Mouse (Mus musculus) naive thymus-derived CD4-positive, alpha-beta T cell, adult 2 months (primary cell): ENCODE results near the gene Frzb.

Experiments used
- DNase-seq: peaks from one replicate; pipeline ENCODE4 v3.0.0-alpha.2; 2011; ENCODE audit warnings: low read depth

Gene Frzb

DNA sequence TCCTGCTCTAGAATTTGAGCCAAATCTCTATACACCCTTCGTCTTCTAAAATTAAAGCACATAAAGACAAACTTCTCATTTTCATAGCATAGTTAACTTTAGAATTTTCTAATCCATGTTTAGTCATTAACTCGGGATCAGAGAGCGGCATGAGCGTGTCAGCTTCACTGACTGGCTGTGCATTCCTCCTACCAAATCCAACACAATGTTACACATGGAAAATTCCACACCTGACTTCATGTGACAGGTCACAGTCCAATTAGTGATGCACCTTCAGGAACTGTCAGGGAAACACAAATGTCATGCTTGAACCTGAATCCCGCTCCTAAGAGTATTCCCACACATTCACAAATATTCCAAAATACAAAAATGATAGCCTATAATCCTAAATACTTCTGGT is 24.3 kb downstream of the Frzb start:
- no peak for DNase-seq

- DNase-seq = no peak
Observed at GRCm38 (mm10) chr2:80421990-80422389, 25.4 kb downstream of the Frzb start.

GRCm38 (mm10) chr2:80416286-80416685 is 31.1 kb downstream of the Frzb start:
- DNase-seq = no peak

DNA sequence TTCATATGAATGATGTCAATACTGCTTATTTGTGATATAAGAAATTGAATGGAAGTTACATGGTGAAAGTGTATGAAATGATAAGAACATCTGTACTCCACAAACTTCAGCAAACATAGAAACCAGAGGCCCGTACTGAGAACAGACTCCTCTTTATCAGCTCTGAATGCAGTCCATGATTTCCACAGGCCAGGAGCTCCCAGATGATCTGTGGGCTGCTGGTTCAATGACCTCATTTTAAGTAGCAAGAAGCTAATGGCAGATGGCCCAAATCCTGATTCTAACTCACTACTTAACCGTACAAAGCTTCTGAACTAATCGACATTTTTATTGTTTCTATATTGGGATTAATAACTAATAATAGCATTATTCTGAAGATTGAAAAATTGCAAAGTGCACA is 33.0 kb downstream of the Frzb start:
- DNase-seq = no peak

- DNase-seq = no peak
Observed at GRCm38 (mm10) chr2:80413124-80413523, 34.3 kb downstream of the Frzb start.

GRCm38 (mm10) chr2:80409893-80410574 is 37.4 kb downstream of the Frzb start:
- DNase-seq = no peak

- no peak for DNase-seq
Observed at GRCm38 (mm10) chr2:80404770-80405169, 42.7 kb downstream of the Frzb start.

GRCm38 (mm10) chr2:80398595-80399099 is 48.8 kb downstream of the Frzb start:
- DNase-seq = no peak

DNA sequence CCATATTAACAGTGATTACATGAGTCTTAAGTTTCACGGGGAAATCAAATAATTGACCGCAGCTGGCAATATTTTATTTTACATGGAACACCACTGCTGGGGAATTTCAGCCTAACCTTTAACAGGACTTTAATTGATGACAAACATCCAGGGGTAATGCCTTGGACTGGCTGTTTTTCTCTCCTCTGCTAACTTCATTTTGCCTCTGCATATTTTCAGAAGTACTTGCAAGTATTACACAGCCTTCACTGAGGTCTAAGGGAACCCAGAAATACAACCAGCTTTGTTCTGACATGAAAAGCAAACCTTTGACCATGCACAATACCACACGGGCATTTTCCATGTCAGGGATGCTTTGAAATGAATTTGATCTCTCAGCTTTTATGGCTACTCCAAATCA is 50.6 kb downstream of the Frzb start:
- DNase-seq = no peak

DNA sequence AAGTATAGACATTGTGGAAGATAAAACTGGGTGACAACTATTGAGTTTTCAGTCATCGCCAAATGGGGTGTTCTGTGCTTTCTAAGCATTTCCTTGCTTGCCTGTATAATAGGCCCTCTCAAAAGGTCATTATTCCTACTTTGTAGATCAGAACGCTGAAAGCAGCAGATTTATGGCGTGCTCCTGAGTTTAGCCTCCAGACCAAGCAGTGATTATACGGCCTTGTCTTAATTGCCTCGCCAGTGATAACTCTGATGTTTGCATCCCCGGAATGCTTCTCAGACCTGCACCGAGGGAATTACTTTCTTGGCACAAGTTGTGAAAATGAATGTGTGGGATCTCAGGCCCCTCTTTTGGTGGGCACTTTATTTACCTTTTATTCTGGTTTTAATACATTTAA is 51.4 kb downstream of the Frzb start:
- no peak for DNase-seq

- no peak for DNase-seq
Observed at GRCm38 (mm10) chr2:80388341-80388740, 59.1 kb downstream of the Frzb start.

DNA sequence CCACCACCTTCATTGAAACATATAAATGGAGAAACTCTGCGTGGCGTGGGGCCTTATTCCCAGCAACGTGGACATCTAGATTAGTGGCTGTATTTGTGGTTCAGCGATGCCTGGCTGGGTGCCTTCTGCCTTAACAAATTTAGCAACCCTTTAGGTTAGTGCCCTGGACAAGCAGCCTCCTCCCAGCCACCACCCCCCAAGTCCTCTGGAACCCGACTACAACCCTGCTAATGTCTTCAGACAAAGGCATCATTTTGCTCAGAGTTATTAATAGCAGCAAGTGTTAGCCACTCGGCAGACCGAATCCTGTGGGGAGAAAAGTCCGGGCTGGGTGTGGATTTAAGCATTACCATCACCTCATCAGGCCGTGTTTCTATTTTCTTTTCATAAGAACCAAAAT is 59.8 kb downstream of the Frzb start:
- DNase-seq = no peak

- no peak for DNase-seq
Observed at GRCm38 (mm10) chr2:80386255-80386654, 61.2 kb downstream of the Frzb start.

DNA sequence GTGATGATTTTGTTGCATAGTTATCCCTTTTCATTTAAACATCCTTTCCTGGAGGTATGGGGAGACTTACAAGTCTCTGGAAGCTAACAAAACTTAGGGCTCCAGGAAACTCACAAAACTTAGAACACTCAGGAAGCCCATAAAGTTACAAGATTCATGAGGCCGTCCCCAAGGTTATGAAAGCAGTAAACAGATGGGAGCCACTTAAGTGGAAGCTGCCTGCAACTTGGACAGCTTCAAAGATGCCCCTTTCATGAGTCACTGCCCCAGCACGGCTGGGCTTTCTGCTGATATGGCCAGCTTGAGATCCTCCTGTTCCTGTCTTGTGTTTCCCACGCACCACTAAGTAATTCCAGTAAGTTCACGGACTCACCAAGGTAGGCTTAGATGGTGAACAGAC is 63.0 kb downstream of the Frzb start:
- no peak for DNase-seq

- DNase-seq = no peak
Observed at GRCm38 (mm10) chr2:80379848-80380247, 67.6 kb downstream of the Frzb start.

DNA sequence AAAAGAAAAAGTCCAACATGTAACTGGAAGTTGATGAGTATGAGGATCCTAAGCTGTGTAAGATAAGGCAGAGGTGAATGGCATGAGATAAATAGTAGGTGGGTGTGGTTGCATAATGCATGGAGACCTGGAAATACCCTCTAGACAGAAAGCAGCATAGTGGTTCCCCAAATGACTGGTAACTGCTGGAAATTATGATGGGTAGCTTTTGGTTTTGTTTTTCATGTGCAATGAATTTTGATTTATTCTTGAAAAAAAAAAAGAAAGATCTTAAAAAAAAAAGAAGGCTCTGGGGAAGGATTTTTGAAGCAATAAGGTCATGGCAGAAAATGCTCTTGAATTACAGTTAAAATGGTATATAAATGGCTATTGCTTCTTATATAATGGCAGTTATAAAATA is 72.5 kb downstream of the Frzb start:
- DNase-seq = no peak

GRCm38 (mm10) chr2:80371458-80371857 is 76.0 kb downstream of the Frzb start:
- DNase-seq = no peak
